Mouse (Mus musculus) midbrain, postnatal 0 days (tissue): ENCODE data around the gene Ntm. TPM values are rescaled to one million over a fixed set of nuclear protein-coding genes. Genes with fewer than 3 reads are reported as not detected.

ENCODE experiments used
- ATAC-seq: fragments of 200-750 bp; cut with Nextera tagmentation; 2 replicates; pipeline ENCODE4 v1.8.0; 2017; ENCODE audit warnings: moderate number of reproducible peaks, mild to moderate bottlenecking, moderate TSS enrichment, moderate library complexity; ENCODE audit not compliant: low FRiP score
- DNase-seq: peaks from one replicate; pipeline ENCODE4 v3.0.0-alpha.2; 2015; ENCODE audit warnings: low spot score
- H3K27ac ChIP-seq: fragments of 300-500 bp; sonication (generic); 2 replicates; pipeline ENCODE4 v1.5.1; 2014; ENCODE audit warnings: low read depth, mild to moderate bottlenecking, low read length, mixed read lengths
- H3K27me3 ChIP-seq: fragments of 300-500 bp; sonication (generic); 2 replicates; pipeline ENCODE4 v1.6.1; 2014; ENCODE audit warnings: low read length, control low read depth, mixed read lengths; ENCODE audit not compliant: insufficient read depth
- H3K36me3 ChIP-seq: fragments of 300-500 bp; sonication (generic); 2 replicates; pipeline ENCODE4 v1.6.1; 2014; ENCODE audit warnings: low read length, control low read depth, mixed read lengths; ENCODE audit not compliant: insufficient read depth
- H3K4me1 ChIP-seq: fragments of 300-500 bp; sonication (generic); 2 replicates; pipeline ENCODE4 v1.6.1; 2014; ENCODE audit warnings: mild to moderate bottlenecking, control low read depth, antibody characterized with exemption, low read length, mixed read lengths; ENCODE audit not compliant: insufficient read depth
- H3K4me2 ChIP-seq: fragments of 300-500 bp; sonication (generic); 2 replicates; pipeline ENCODE4 v1.6.1; 2014; ENCODE audit warnings: low read depth, mild to moderate bottlenecking, low read length, mixed read lengths; ENCODE audit not compliant: poor library complexity, severe bottlenecking
- H3K4me3 ChIP-seq: fragments of 300-500 bp; sonication (generic); 2 replicates; pipeline ENCODE4 v1.5.1; 2014; ENCODE audit warnings: low read depth, mild to moderate bottlenecking, low read length, moderate library complexity
- H3K9ac ChIP-seq: fragments of 300-500 bp; sonication (generic); replicated peaks from 2 replicates; pipeline ENCODE4 v1.6.1; 2014; ENCODE audit warnings: mild to moderate bottlenecking, low read length, moderate library complexity, mixed read lengths; ENCODE audit not compliant: poor library complexity, severe bottlenecking
- H3K9me3 ChIP-seq: fragments of 300-500 bp; sonication (generic); 2 replicates; pipeline ENCODE4 v1.6.1; 2016; ENCODE audit warnings: low read length, control low read depth
- CTCF ChIP-seq: IDR thresholded peaks from 2 replicates; pipeline ENCODE4 v1.5.1; 2016; ENCODE audit warnings: antibody characterized with exemption, mild to moderate bottlenecking
- WGBS: fragments of 180-500 bp; shearing (Covaris S2); extraction: QIAGEN DNeasy Blood & Tissue Kit; methylation state at CpG from one replicate; pipeline ENCODE4 v1.1.7; 2014; 5-methylcytosine and 5-hydroxymethylcytosine counted together
- polyA plus RNA-seq: library from polyadenylated mRNA; unstranded; fragments of >200 nt; fragmentation: Nextera tagmentation; extraction: Ambion mirVana; gene quantifications from 2 replicates; pipeline ENCODE4 v1.2.1, GENCODE M21; 2015
- total RNA-seq: library from RNA; depleted of rRNA; stranded (reverse); fragments of >200 nt; gene quantifications from 2 replicates; pipeline ENCODE4 v1.2.3, GENCODE M21; 2014

The Ntm gene
- total and polyA plus RNA-seq, 2 experiments from 2014 or later: 244 to 322 TPM

DNA sequence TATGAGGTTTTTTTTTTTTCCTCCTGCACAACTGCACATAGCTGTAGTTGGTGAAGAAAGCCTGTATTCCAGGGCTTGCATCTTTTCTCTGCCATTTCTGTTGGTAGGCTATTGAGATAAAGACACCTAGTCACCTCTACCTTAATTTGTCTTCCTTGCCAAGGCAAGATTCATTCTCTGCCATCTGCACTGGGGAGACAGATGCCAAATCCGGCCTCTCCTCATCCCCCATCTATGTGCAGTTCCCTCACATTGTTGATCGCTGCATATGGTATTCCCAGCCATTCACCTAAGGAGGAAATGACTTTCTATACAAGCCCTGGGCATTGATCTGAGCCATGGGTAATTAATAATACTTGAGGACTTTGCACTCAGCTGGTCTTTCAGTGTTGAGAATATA is 753.7 kb downstream of the Ntm start:
- DNase-seq (no peak), ATAC-seq (no peak)
- H3K4me3 ChIP-seq: no peak overlapping the region
- H3K4me1 ChIP-seq: no peaks in the 10 kb centered on the region
- H3K9me3 ChIP-seq: no peaks in the 10 kb centered on the region
- WGBS: 93% methylated on average over 2 of the region's 2 CpGs
- no peak overlapping the region for H3K9ac ChIP-seq
- no peaks in the 10 kb centered on the region for H3K27me3 ChIP-seq
- H3K4me2 ChIP-seq: no peak overlapping the region
- H3K27ac ChIP-seq: no peak overlapping the region
- TF ChIP-seq CTCF: no peak
- no peaks in the 10 kb centered on the region for H3K36me3 ChIP-seq

- H3K9me3 ChIP-seq: no peaks in the 10 kb centered on the region
- 79% methylated on average over 5 of the region's 5 CpGs for WGBS
- H3K36me3 ChIP-seq: no peaks in the 10 kb centered on the region
- no peak overlapping the region for H3K4me3 ChIP-seq
- H3K27ac ChIP-seq: no peak overlapping the region
- H3K9ac ChIP-seq: no peak overlapping the region
- no peak for TF ChIP-seq CTCF
- ATAC-seq (no peak), DNase-seq (no peak)
- no peaks in the 10 kb centered on the region for H3K4me1 ChIP-seq
- H3K27me3 ChIP-seq: no peaks in the 10 kb centered on the region
- no peak overlapping the region for H3K4me2 ChIP-seq
These were observed 754.8 kb downstream of the Ntm start for GRCm38 (mm10) chr9:29208142-29208541.

- H3K27me3 ChIP-seq: no peaks in the 10 kb centered on the region
- WGBS: 58% methylated on average over 4 of the region's 4 CpGs
- no peaks in the 10 kb centered on the region for H3K4me1 ChIP-seq
- H3K27ac ChIP-seq: no peak overlapping the region
- DNase-seq (no peak), ATAC-seq (no peak)
- no peak overlapping the region for H3K4me2 ChIP-seq
- no peak overlapping the region for H3K4me3 ChIP-seq
- TF ChIP-seq CTCF: no peak
- H3K9me3 ChIP-seq: no peaks in the 10 kb centered on the region
- no peaks in the 10 kb centered on the region for H3K36me3 ChIP-seq
- H3K9ac ChIP-seq: no peak overlapping the region
These were observed 757.3 kb downstream of the Ntm start for GRCm38 (mm10) chr9:29205680-29206079.

DNA sequence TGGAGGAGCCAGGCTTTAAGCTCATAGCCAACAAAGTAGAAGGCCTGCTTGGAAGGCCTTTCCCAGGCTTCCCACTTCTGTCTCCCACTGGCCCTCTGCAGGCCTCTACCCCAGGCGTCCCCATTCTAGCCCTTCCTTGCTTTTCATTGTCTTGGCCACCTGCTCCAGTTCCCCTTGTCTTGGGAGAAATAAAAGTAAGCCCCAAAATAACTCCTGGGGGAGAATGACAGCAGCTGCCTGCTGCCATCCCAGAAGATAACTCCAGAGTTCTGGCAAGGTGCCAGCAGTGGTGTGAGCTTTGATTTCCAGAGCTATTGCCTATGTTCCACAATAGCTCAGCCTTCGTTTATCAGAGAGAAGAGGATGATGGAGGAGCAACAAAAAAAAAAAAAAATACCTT is 760.7 kb downstream of the Ntm start:
- no peaks in the 10 kb centered on the region for H3K4me1 ChIP-seq
- no peak overlapping the region for H3K4me3 ChIP-seq
- WGBS: 32% methylated on average over 2 of the region's 2 CpGs
- no peak overlapping the region for H3K9ac ChIP-seq
- H3K27ac ChIP-seq: no peak overlapping the region
- H3K27me3 ChIP-seq: no peaks in the 10 kb centered on the region
- H3K36me3 ChIP-seq: no peaks in the 10 kb centered on the region
- no peak for TF ChIP-seq CTCF
- no peaks in the 10 kb centered on the region for H3K9me3 ChIP-seq
- no peak for DNase-seq
- H3K4me2 ChIP-seq: no peak overlapping the region
- no peak for ATAC-seq

DNA sequence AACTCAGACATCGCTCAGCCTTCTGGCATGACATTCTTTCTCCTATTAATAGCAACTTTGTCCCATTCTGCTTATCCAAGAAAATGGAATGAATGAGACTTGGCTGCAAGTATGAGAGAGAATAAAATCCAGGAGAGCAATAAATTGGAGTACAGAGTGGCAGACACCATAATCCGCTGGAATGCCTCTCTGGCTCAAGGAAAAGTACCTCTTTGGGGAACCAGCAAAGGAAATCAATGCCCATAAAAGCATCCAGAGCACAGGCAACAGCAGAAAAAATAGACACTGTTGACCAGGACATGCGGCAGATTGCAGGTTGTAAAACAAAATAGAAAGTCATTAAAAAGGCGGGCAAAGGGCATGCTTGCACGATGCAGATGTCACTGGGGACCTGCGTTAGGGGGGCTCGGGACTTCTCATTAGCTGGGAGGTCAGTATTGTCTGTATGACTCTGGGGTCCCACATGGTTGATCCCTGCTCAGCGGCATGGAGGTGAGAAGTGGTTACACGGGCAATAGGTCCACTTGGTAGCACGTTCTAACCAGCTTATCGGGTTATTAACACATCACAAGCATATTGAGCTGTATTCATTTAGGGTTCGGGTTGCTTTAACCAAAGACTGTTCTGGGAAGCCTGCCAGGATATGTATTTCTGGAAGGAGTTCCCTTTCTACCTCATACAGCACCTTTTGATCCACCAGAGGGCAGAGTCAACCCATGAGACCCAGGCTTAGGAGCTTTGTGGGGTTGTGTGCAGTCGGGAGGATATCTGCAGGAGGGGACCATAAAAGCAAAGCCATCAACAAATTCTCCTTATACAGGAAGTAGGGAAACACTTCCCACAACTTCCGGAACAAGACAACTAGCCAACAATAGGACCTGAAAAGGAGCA is 761.5 kb downstream of the Ntm start:
- H3K9me3 ChIP-seq: no peaks in the 10 kb centered on the region
- no peak overlapping the region for H3K4me3 ChIP-seq
- no peak overlapping the region for H3K4me2 ChIP-seq
- H3K4me1 ChIP-seq: no peaks in the 10 kb centered on the region
- peak; percentile 80 for TF ChIP-seq CTCF
- WGBS: 57% methylated on average over 14 of the region's 14 CpGs
- no peak overlapping the region for H3K9ac ChIP-seq
- peak; percentile 86 for DNase-seq
- no peaks in the 10 kb centered on the region for H3K27me3 ChIP-seq
- H3K36me3 ChIP-seq: no peaks in the 10 kb centered on the region
- ATAC-seq: no peak
- no peak overlapping the region for H3K27ac ChIP-seq

GRCm38 (mm10) chr9:29197046-29197445 is 765.9 kb downstream of the Ntm start:
- no peaks in the 10 kb centered on the region for H3K4me1 ChIP-seq
- ATAC-seq (no peak), DNase-seq (no peak)
- no peak overlapping the region for H3K27ac ChIP-seq
- no peaks in the 10 kb centered on the region for H3K27me3 ChIP-seq
- H3K36me3 ChIP-seq: no peaks in the 10 kb centered on the region
- WGBS: 58% methylated on average over 3 of the region's 3 CpGs
- no peaks in the 10 kb centered on the region for H3K9me3 ChIP-seq
- no peak for TF ChIP-seq CTCF
- H3K4me3 ChIP-seq: no peak overlapping the region
- H3K4me2 ChIP-seq: no peak overlapping the region
- no peak overlapping the region for H3K9ac ChIP-seq
